Mouse (Mus musculus): ENCODE measurements around the gene Ahctf1. TPM values are rescaled to one million over a fixed set of nuclear protein-coding genes. Genes with fewer than 3 reads are reported as not detected.
"Not testable (repeated sequence)": the region's sequence is repeated elsewhere in the genome, so short reads cannot be mapped to it uniquely, and the experiment has no call there.

Gene Ahctf1
- total and polyA plus RNA-seq, 3 experiments = 56.9 to 489 (median 70.8) TPM

DNA sequence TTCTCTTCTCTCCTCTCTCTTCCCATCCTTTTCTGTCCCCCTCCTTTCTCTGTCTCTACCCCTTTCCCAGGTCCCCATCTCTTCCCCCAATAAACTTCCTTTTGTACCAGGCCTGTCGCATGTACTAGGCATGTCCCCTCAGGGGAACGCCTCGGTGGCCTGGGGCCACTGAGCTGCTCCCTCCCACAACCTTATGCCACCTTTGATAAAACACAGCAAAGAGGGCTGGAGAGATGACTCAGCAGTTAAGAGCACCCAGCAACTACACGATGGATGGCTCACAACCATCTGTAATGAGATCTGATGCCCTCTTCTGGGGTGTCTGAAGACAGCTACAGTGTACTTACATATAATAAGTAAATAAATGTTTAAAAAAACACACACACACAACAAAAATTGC lies 87.7 kb downstream of the Ahctf1 start (continued):
- TF ChIP-seq ELF1 (IDR thresholded peaks at IDR 0.05; ENCODE audit: low read depth, low read length) = no peak
- no peak for TF ChIP-seq ZMIZ1 (IDR thresholded peaks at IDR 0.05; ENCODE audit: low read depth, low read length)
- no peak for TF ChIP-seq JUND (IDR thresholded peaks at IDR 0.05; ENCODE audit: low read depth, low read length)
- TF ChIP-seq NELFE (IDR thresholded peaks at IDR 0.05; ENCODE audit: low read depth, low read length) = no peak
- no peak for TF ChIP-seq UBTF (IDR thresholded peaks at IDR 0.05; ENCODE audit: borderline replicate concordance, insufficient read depth, low read depth, low read length)
- peak; percentile 49 to 67; a peak in 3 of 4 replicates for TF ChIP-seq EP300 (IDR thresholded peaks at IDR 0.05; ENCODE audit: low read depth in 1 of 2, low read length in 2 of 2)
- TF ChIP-seq HCFC1 (IDR thresholded peaks at IDR 0.05; ENCODE audit: low read depth, low read length) = no peak
- TF ChIP-seq USF1 (IDR thresholded peaks at IDR 0.05; ENCODE audit: low read depth, low read length) = no peak
- no peak for TF ChIP-seq MEF2A (IDR thresholded peaks at IDR 0.05; ENCODE audit: extremely low read depth, insufficient replicate concordance, low read depth, low read length, poor library complexity, severe bottlenecking)
- TF ChIP-seq CTCF (IDR thresholded peaks at IDR 0.05 in 2 of 3, conservative IDR thresholded peaks at IDR 0.05 in 1 of 3; ENCODE audit: control insufficient read depth in 1 of 3, insufficient read depth in 1 of 3, low read depth in 2 of 3, low read length in 3 of 3, poor library complexity in 1 of 3, severe bottlenecking in 1 of 3) = peak in 1 of 3 experiments; percentile 24; a peak in 2 of 6 replicates
- TF ChIP-seq MXI1 (IDR thresholded peaks at IDR 0.05; ENCODE audit: low read depth, low read length) = peak; percentile 29; the same call in 1 of the 2 replicates
- TF ChIP-seq TCF12 (IDR thresholded peaks at IDR 0.05; ENCODE audit: low read depth, low read length) = peak; percentile 69
- no peak for TF ChIP-seq RCOR1 (IDR thresholded peaks at IDR 0.05; ENCODE audit: low read depth, low read length)
- peak; percentile 86 for TF ChIP-seq GABPA (IDR thresholded peaks at IDR 0.05; ENCODE audit: low read depth, low read length)
- TF ChIP-seq ZC3H11A (IDR thresholded peaks at IDR 0.05; ENCODE audit: low read depth, low read length) = no peak
- TF ChIP-seq GATA1 (IDR thresholded peaks at IDR 0.05; ENCODE audit: low read depth, low read length) = peak; percentile 41; the same call in 1 of the 2 replicates
- TF ChIP-seq SIN3A (IDR thresholded peaks at IDR 0.05; ENCODE audit: low read length) = peak; percentile 32; the same call in 1 of the 2 replicates

DNA sequence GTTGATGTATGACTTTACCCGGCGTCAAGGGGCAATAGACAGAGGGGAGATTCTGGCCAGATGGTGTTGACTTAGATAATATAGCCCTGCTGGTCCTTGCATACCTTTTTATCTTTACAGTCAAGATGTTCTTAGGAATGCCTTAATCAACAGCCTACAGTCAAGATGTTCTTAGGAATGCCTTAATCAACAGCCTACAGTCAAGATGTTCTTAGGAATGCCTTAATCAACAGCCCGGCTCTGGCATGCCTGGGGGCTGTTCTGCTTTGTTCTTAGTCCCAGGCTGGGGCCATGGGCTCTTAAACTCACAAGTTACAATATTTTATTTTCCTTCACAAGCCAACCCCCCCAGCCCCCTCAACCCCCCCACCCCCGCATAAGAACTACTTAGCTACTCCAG lies 88.2 kb downstream of the Ahctf1 start:
- Histone ChIP-seq H3K27ac (ENCODE audit: control insufficient read depth, low read depth, low read length) (peak overlapping the region; percentile 77), H3K4me1 (ENCODE audit: control insufficient read depth in 1 of 2, insufficient read depth in 2 of 2, low read length in 2 of 2) (peaks cover 4 to 23% of the 10 kb centered on the region in 2 experiments; a peak in 3 of 4 replicates)
- H3K79me2 ChIP-seq (ENCODE audit: control insufficient read depth, insufficient read depth, low read length, poor library complexity); DNase-seq (ENCODE audit: low read depth, low spot score); H3K27me3 ChIP-seq (ENCODE audit: control insufficient read depth in 1 of 2, insufficient read depth in 2 of 2, low read length in 2 of 2); H3K9me3 ChIP-seq (replicated peaks; ENCODE audit: insufficient read depth, low read length); H3K9ac ChIP-seq (ENCODE audit: control insufficient read depth, low read depth, low read length, poor library complexity, severe bottlenecking); H3K4me3 ChIP-seq (ENCODE audit: control insufficient read depth in 1 of 2, insufficient read depth in 1 of 2, low read depth in 2 of 2, low read length in 2 of 2); H3K36me3 ChIP-seq (ENCODE audit: control insufficient read depth in 1 of 2, insufficient read depth in 2 of 2, low read length in 2 of 2): not testable (repeated sequence)
- TF ChIP-seq EP300 (IDR thresholded peaks at IDR 0.05; ENCODE audit: low read depth in 1 of 2, low read length in 2 of 2) = peak in 1 of 2 experiments; percentile 20; a peak in 1 of 4 replicates
- peak; percentile 9; the same call in 1 of the 2 replicates for TF ChIP-seq TCF12 (IDR thresholded peaks at IDR 0.05; ENCODE audit: low read depth, low read length)
- peak; percentile 36; the same call in 1 of the 2 replicates for TF ChIP-seq TAL1 (IDR thresholded peaks at IDR 0.05; ENCODE audit: low read length)

Data from MEL (cell line).